Mouse (Mus musculus): ENCODE results near the gene Ctsl. TPM values are rescaled to one million over a fixed set of nuclear protein-coding genes. Genes with fewer than 3 reads are reported as not detected.

The Ctsl gene
- polyA plus RNA-seq, 1 experiment from 2014 or later: 477 TPM

- ATAC-seq (replicated peaks; ENCODE audit: extremely low read depth, insufficient read depth, low FRiP score): no peak
- Histone ChIP-seq H3K36me3 (ENCODE audit: control insufficient read depth, insufficient read depth) (no peaks in the 10 kb centered on the region), H3K27me3 (ENCODE audit: control insufficient read depth, insufficient read depth, low read length) (no peaks in the 10 kb centered on the region), H3K4me1 (ENCODE audit: control insufficient read depth, insufficient read depth, low read length) (peaks cover 4% of the 10 kb centered on the region; the same call in 1 of the 2 replicates), H3K4me2 (ENCODE audit: low read depth, low read length) (no peak overlapping the region), H3K27ac (ENCODE audit: low read length) (peak overlapping the region; percentile 16; the same call in 1 of the 2 replicates), H3K9ac (ENCODE audit: low read length) (no peak overlapping the region), H3K4me3 (ENCODE audit: low read length) (no peak overlapping the region), H3K9me3 (replicated peaks; ENCODE audit: control insufficient read depth, low read length) (no peaks in the 10 kb centered on the region)
- 81% methylated on average over 8 of the region's 8 CpGs for WGBS
These were observed 32.3 kb upstream of the Ctsl start for GRCm38 (mm10) chr13:64402951-64403460.

DNA sequence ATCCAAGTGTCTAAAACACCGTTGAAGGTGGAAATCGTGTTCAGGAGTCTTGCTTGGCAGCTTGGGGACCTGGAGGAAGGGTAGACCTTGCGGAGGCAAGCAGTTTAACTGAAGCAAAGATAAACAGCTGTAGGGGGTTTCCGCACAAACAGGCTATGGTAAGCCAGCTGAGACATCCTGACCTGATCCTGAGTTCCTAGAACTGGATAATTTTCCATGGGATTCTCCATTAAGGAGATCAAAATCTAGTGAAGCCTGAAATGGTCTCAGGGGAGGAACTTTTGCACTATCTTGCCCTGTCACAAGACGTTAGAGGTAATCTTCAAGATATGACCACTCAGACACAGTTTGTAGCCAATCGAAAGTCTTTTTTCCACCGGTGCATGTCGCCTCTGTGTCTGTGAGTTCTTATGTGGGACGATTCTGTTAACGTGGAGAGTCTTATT, 31.8 kb upstream of the Ctsl start:
- H3K9ac ChIP-seq (ENCODE audit: low read length): no peak overlapping the region
- WGBS: 71% methylated on average over 10 of the region's 10 CpGs
- no peak overlapping the region for H3K4me2 ChIP-seq (ENCODE audit: low read depth, low read length)
- no peak overlapping the region for H3K4me3 ChIP-seq (ENCODE audit: low read length)
- no peak overlapping the region for H3K27ac ChIP-seq (ENCODE audit: low read length)
- no peaks in the 10 kb centered on the region for H3K27me3 ChIP-seq (ENCODE audit: control insufficient read depth, insufficient read depth, low read length)
- H3K4me1 ChIP-seq (ENCODE audit: control insufficient read depth, insufficient read depth, low read length): peaks cover 4% of the 10 kb centered on the region; the same call in 1 of the 2 replicates
- no peaks in the 10 kb centered on the region for H3K36me3 ChIP-seq (ENCODE audit: control insufficient read depth, insufficient read depth)
- no peak for ATAC-seq (replicated peaks; ENCODE audit: extremely low read depth, insufficient read depth, low FRiP score)
- no peaks in the 10 kb centered on the region for H3K9me3 ChIP-seq (replicated peaks; ENCODE audit: control insufficient read depth, low read length)

DNA sequence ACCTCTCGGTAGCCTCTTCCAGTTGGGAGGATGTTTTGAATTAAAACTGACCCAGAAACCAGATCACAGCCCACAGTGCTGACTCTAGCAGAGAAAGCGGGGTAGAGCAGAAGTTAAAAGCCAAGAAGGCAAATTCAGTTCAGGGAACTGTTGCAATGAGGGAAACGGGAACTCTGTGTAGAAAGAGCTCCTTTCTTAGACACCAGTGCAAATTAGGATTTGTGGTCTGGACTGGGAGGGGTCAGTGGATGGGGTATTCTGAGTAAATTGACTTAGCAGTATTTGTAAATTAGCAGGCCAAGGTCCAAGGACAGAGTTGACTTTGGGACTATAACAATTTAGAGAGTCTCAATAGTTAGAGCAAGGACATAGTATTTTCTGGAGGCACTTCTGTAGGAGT, 31.3 kb upstream of the Ctsl start:
- no peaks in the 10 kb centered on the region for H3K27me3 ChIP-seq (ENCODE audit: control insufficient read depth, insufficient read depth, low read length)
- H3K9me3 ChIP-seq (replicated peaks; ENCODE audit: control insufficient read depth, low read length): no peaks in the 10 kb centered on the region
- no peaks in the 10 kb centered on the region for H3K36me3 ChIP-seq (ENCODE audit: control insufficient read depth, insufficient read depth)
- H3K4me3 ChIP-seq (ENCODE audit: low read length): no peak overlapping the region
- WGBS: 60% methylated on average over 3 of the region's 3 CpGs
- H3K27ac ChIP-seq (ENCODE audit: low read length): peak overlapping the region; percentile 6; the same call in 1 of the 2 replicates
- H3K4me1 ChIP-seq (ENCODE audit: control insufficient read depth, insufficient read depth, low read length): peaks cover 4% of the 10 kb centered on the region; the same call in 1 of the 2 replicates
- H3K4me2 ChIP-seq (ENCODE audit: low read depth, low read length): no peak overlapping the region
- no peak overlapping the region for H3K9ac ChIP-seq (ENCODE audit: low read length)
- no peak for ATAC-seq (replicated peaks; ENCODE audit: extremely low read depth, insufficient read depth, low FRiP score)

DNA sequence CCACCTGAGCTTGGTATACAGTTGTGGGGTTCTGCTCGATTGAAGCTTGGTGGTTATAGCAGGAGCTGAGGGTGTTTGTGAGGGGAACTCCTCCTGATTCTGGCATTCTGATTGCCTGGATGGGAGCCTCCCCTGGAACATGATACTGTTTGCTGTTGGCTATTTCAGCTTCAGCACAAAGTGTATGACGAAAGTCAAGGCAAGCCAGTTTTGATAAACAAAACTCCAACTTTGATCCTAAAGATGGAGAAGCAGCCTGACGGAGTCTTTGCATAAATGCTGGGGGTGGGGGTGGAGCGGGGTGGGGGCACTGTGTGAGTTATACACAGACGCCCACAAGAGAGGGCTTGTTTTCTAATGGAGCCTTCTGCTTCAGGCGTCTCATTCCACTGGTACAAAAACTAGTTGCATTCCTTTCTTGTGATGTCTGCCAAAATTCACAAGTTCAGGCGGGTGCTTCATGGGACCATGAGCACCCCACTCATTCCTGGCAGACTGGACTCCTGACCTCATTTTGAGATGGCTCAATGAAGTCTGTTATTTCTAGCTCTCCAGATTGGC, 30.2 kb upstream of the Ctsl start:
- ATAC-seq (replicated peaks; ENCODE audit: extremely low read depth, insufficient read depth, low FRiP score): peak; percentile 66
- no peak overlapping the region for H3K9ac ChIP-seq (ENCODE audit: low read length)

GRCm38 (mm10) chr13:64399906-64400305, 29.2 kb upstream of the Ctsl start:
- H3K9me3 ChIP-seq (replicated peaks; ENCODE audit: control insufficient read depth, low read length): no peaks in the 10 kb centered on the region
- no peak for ATAC-seq (replicated peaks; ENCODE audit: extremely low read depth, insufficient read depth, low FRiP score)
- H3K4me2 ChIP-seq (ENCODE audit: low read depth, low read length): no peak overlapping the region
- no peaks in the 10 kb centered on the region for H3K36me3 ChIP-seq (ENCODE audit: control insufficient read depth, insufficient read depth)
- H3K27ac ChIP-seq (ENCODE audit: low read length): no peak overlapping the region
- peaks cover 4% of the 10 kb centered on the region; the same call in 1 of the 2 replicates for H3K4me1 ChIP-seq (ENCODE audit: control insufficient read depth, insufficient read depth, low read length)
- no peak overlapping the region for H3K4me3 ChIP-seq (ENCODE audit: low read length)
- no peaks in the 10 kb centered on the region for H3K27me3 ChIP-seq (ENCODE audit: control insufficient read depth, insufficient read depth, low read length)
- no peak overlapping the region for H3K9ac ChIP-seq (ENCODE audit: low read length)
- WGBS: 68% methylated on average over 3 of the region's 3 CpGs

More for the DNA sequence above, 30.2 kb upstream of the Ctsl start:
- peak overlapping the region; percentile 21 for H3K4me2 ChIP-seq (ENCODE audit: low read depth, low read length)
- H3K27me3 ChIP-seq (ENCODE audit: control insufficient read depth, insufficient read depth, low read length): no peaks in the 10 kb centered on the region
- peaks cover 4% of the 10 kb centered on the region; the same call in 1 of the 2 replicates for H3K4me1 ChIP-seq (ENCODE audit: control insufficient read depth, insufficient read depth, low read length)
- no peaks in the 10 kb centered on the region for H3K9me3 ChIP-seq (replicated peaks; ENCODE audit: control insufficient read depth, low read length)
- H3K36me3 ChIP-seq (ENCODE audit: control insufficient read depth, insufficient read depth): no peaks in the 10 kb centered on the region
- no peak overlapping the region for H3K4me3 ChIP-seq (ENCODE audit: low read length)
- H3K27ac ChIP-seq (ENCODE audit: low read length): peak overlapping the region; percentile 60
- WGBS: 34% methylated on average over 7 of the region's 7 CpGs

DNA sequence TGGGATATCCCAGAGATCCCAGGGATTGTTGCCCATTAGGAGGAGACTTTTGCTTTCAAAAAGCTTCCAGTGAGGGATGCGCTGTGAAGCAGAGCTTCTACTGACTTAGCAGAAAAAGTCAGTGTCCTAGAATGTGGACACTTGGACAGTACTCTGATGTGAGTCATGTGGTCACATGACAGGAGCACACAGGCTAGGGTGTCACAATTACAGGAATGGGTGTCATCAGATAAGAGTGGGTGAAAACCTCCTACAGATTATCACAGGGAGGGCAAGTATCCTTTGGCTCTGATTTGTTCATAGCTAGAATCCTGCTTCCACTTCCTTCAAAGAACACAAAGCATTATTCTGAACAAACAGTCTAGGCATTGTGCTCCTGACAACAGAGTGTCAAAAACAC, 27.4 kb upstream of the Ctsl start:
- no peak for ATAC-seq (replicated peaks; ENCODE audit: extremely low read depth, insufficient read depth, low FRiP score)
- 83% methylated on average over 1 of the region's 1 CpGs for WGBS
- H3K9ac ChIP-seq (ENCODE audit: low read length): no peak overlapping the region
- no peaks in the 10 kb centered on the region for H3K36me3 ChIP-seq (ENCODE audit: control insufficient read depth, insufficient read depth)
- H3K4me3 ChIP-seq (ENCODE audit: low read length): no peak overlapping the region
- no peaks in the 10 kb centered on the region for H3K27me3 ChIP-seq (ENCODE audit: control insufficient read depth, insufficient read depth, low read length)
- no peak overlapping the region for H3K27ac ChIP-seq (ENCODE audit: low read length)
- no peak overlapping the region for H3K4me2 ChIP-seq (ENCODE audit: low read depth, low read length)
- no peaks in the 10 kb centered on the region for H3K9me3 ChIP-seq (replicated peaks; ENCODE audit: control insufficient read depth, low read length)
- H3K4me1 ChIP-seq (ENCODE audit: control insufficient read depth, insufficient read depth, low read length): peaks cover 4% of the 10 kb centered on the region; the same call in 1 of the 2 replicates

DNA sequence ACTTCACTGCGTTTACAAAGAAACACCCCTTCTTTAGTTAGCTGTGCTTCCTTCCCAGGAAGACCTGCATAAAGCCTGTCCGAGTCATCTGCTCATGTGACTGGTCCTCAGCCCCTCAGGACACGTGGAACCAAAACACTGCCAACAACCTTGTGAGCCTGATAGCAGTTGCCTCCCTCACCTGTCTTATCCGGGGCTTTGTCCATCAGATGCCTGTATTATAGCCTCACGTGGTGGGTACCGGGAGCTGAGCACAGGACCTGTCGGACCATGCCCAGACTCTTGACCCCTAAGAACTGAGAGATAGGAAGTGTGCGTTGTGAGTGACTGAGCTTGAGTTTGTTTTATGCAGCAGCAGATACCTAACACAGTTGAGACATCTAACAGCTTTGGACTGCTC, 26.3 kb upstream of the Ctsl start:
- H3K27me3 ChIP-seq (ENCODE audit: control insufficient read depth, insufficient read depth, low read length): no peaks in the 10 kb centered on the region
- H3K9ac ChIP-seq (ENCODE audit: low read length): no peak overlapping the region
- no peak overlapping the region for H3K27ac ChIP-seq (ENCODE audit: low read length)
- H3K4me1 ChIP-seq (ENCODE audit: control insufficient read depth, insufficient read depth, low read length): peaks cover 4% of the 10 kb centered on the region; the same call in 1 of the 2 replicates
- H3K4me3 ChIP-seq (ENCODE audit: low read length): no peak overlapping the region
- H3K36me3 ChIP-seq (ENCODE audit: control insufficient read depth, insufficient read depth): no peaks in the 10 kb centered on the region
- H3K9me3 ChIP-seq (replicated peaks; ENCODE audit: control insufficient read depth, low read length): no peaks in the 10 kb centered on the region
- no peak for ATAC-seq (replicated peaks; ENCODE audit: extremely low read depth, insufficient read depth, low FRiP score)
- no peak overlapping the region for H3K4me2 ChIP-seq (ENCODE audit: low read depth, low read length)
- WGBS: 36% methylated on average over 8 of the region's 8 CpGs

DNA sequence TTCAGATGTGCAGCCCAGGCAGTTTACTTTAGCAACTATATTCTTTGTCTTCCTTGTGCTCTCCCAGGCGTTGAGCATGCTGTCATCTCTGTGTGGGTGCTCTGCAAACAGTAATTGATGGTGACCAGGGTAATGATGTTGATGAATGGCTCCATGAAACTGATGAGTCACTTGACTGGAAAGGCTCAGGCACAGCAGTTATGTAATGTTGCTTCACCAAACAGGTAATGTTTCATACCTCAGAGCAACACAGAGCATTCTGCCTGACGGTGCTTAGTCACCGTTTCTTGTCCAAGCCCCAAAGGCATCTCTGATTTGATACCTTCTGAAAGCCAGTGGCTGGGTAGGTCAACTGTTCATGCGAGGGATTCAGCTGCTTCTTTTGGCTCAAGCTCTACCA, 17.7 kb upstream of the Ctsl start:
- H3K4me1 ChIP-seq (ENCODE audit: control insufficient read depth, insufficient read depth, low read length): no peaks in the 10 kb centered on the region
- H3K36me3 ChIP-seq (ENCODE audit: control insufficient read depth, insufficient read depth): no peaks in the 10 kb centered on the region
- H3K4me3 ChIP-seq (ENCODE audit: low read length): no peak overlapping the region
- H3K9ac ChIP-seq (ENCODE audit: low read length): no peak overlapping the region
- no peaks in the 10 kb centered on the region for H3K9me3 ChIP-seq (replicated peaks; ENCODE audit: control insufficient read depth, low read length)
- WGBS: 62% methylated on average over 4 of the region's 4 CpGs
- no peak for ATAC-seq (replicated peaks; ENCODE audit: extremely low read depth, insufficient read depth, low FRiP score)
- no peaks in the 10 kb centered on the region for H3K27me3 ChIP-seq (ENCODE audit: control insufficient read depth, insufficient read depth, low read length)
- H3K4me2 ChIP-seq (ENCODE audit: low read depth, low read length): no peak overlapping the region
- H3K27ac ChIP-seq (ENCODE audit: low read length): no peak overlapping the region

GRCm38 (mm10) chr13:64386048-64386447, 15.4 kb upstream of the Ctsl start:
- H3K36me3 ChIP-seq (ENCODE audit: control insufficient read depth, insufficient read depth): no peaks in the 10 kb centered on the region
- no peak overlapping the region for H3K4me3 ChIP-seq (ENCODE audit: low read length)
- H3K4me2 ChIP-seq (ENCODE audit: low read depth, low read length): no peak overlapping the region
- H3K9ac ChIP-seq (ENCODE audit: low read length): no peak overlapping the region
- H3K27me3 ChIP-seq (ENCODE audit: control insufficient read depth, insufficient read depth, low read length): no peaks in the 10 kb centered on the region
- H3K27ac ChIP-seq (ENCODE audit: low read length): no peak overlapping the region
- 25% methylated on average over 2 of the region's 2 CpGs for WGBS
- no peak for ATAC-seq (replicated peaks; ENCODE audit: extremely low read depth, insufficient read depth, low FRiP score)
- no peaks in the 10 kb centered on the region for H3K4me1 ChIP-seq (ENCODE audit: control insufficient read depth, insufficient read depth, low read length)
- no peaks in the 10 kb centered on the region for H3K9me3 ChIP-seq (replicated peaks; ENCODE audit: control insufficient read depth, low read length)

Measured in heart, embryonic 16.5 days (tissue).